Mouse (Mus musculus): Measurements from ENCODE around the gene Ppil4. TPM values are rescaled to one million over a fixed set of nuclear protein-coding genes. Genes with fewer than 3 reads are reported as not detected.

Gene Ppil4
- 72.1 TPM for polyA plus RNA-seq (2014; fragmentation: Illumina TruSeq; extraction: RNeasy Lipid Tissue Mini Kit (QIAGEN cat#74804); ENCODE audit: low replicate concordance)

DNA sequence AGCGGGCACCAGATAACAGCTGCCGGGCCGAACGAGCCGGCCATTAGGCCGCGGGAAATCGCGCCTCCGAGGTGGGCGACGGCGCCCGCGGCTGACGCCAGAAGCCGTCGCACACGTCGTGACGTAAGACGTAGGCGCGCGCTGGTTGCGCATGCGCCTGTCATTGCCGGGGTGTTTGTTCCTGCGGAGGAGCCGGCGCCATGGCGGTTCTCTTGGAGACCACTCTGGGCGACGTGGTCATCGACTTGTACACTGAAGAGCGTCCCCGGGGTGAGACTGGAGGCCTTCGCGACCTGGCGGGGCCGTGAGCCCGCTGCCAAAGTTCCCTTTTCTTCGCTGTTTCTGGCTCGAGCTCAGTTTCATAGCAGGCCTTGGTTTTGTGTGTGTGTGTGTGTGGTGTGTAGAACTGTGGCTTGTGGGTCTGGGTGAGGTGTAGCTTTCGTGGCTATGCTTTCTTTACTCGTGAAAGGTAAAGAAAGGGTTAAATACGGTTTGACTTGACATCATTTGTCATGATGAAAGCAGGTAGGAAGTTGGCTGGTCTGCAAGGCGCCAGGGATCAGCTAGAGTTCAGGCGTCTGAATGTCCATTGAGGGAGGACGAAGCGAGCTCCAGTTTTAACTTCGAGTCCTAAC is at the start of gene Ppil4, which contains the start of gene Ginm1:
Gene Ppil4 (plus strand): TSS at position 141 of the 635 bp plus-strand sequence.
Gene Ginm1 (minus strand): TSS at position 74 of the 635 bp plus-strand sequence.

DNA sequence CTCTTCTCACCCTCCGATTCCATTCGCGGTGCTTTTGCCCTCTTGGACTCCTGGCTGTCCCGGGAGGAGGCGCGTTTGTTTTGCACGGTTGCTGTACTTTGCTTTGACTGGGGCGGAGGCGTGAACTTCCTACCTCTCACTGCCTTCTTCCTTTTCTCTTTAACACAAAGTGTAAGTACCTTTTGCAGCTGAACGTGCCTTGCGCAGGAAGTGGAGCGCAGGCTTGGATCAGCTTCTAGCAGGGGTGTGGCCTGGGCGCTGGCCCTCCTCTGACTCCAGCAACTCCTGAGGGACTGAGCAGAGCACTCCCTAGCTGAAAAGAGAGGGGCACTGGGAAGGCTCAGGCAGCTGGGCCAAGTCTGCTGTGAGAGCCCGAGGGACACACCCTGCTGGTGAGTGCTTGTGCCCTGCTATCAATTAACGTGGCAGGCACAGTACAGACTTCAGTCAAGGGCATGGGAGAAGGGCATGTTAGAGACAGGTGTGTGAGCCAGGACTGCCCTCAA is 39.5 kb downstream of the Ppil4 start, which contains the start of gene Zc3h12d:
Gene Zc3h12d (plus strand): TSS at position 300 of the 506 bp plus-strand sequence.

Other genes with a start within 250 kb of the Ppil4 start
- 2.8 TPM for gene Lrp11, start 203.1 kb upstream of the Ppil4 start, polyA plus RNA-seq (2014; fragmentation: Illumina TruSeq; extraction: RNeasy Lipid Tissue Mini Kit (QIAGEN cat#74804); ENCODE audit: low replicate concordance)
- 7.0 TPM for gene Nup43, start 125.4 kb upstream of the Ppil4 start, polyA plus RNA-seq (2014; fragmentation: Illumina TruSeq; extraction: RNeasy Lipid Tissue Mini Kit (QIAGEN cat#74804); ENCODE audit: low replicate concordance)
- gene Pcmt1, start 111.8 kb upstream of the Ppil4 start, polyA plus RNA-seq (2014; fragmentation: Illumina TruSeq; extraction: RNeasy Lipid Tissue Mini Kit (QIAGEN cat#74804); ENCODE audit: low replicate concordance), result 52.7 TPM
- 60.7 TPM for gene Lats1, start 111.7 kb upstream of the Ppil4 start, polyA plus RNA-seq (2014; fragmentation: Illumina TruSeq; extraction: RNeasy Lipid Tissue Mini Kit (QIAGEN cat#74804); ENCODE audit: low replicate concordance)
- 61.2 TPM for gene Katna1, start 66.9 kb upstream of the Ppil4 start, polyA plus RNA-seq (2014; fragmentation: Illumina TruSeq; extraction: RNeasy Lipid Tissue Mini Kit (QIAGEN cat#74804); ENCODE audit: low replicate concordance)
- gene Ginm1, start 67 bp upstream of the Ppil4 start, polyA plus RNA-seq (2014; fragmentation: Illumina TruSeq; extraction: RNeasy Lipid Tissue Mini Kit (QIAGEN cat#74804); ENCODE audit: low replicate concordance), result 300 TPM
- 18.3 TPM for gene Zc3h12d, start 39.6 kb downstream of the Ppil4 start, polyA plus RNA-seq (2014; fragmentation: Illumina TruSeq; extraction: RNeasy Lipid Tissue Mini Kit (QIAGEN cat#74804); ENCODE audit: low replicate concordance)
- gene Tab2, start 163.3 kb downstream of the Ppil4 start, polyA plus RNA-seq (2014; fragmentation: Illumina TruSeq; extraction: RNeasy Lipid Tissue Mini Kit (QIAGEN cat#74804); ENCODE audit: low replicate concordance), result 96.2 TPM

All from small intestine, adult 10 weeks (tissue).